Mouse (Mus musculus): Measurements from ENCODE around the gene Manbal. TPM values are rescaled to one million over a fixed set of nuclear protein-coding genes. Genes with fewer than 3 reads are reported as not detected.
A peak's percentile ranks its signal among the peaks of the same experiment; 100 is the strongest.

Gene Manbal
- total and polyA plus RNA-seq, 3 experiments = 28.4 to 65.7 TPM; not detected in 1

GRCm38 (mm10) chr2:157363031-157363430 lies 4.4 kb upstream of the Manbal start:
- Histone ChIP-seq H3K4me3 (ENCODE audit: control insufficient read depth in 1 of 2, insufficient read depth in 1 of 2, low read depth in 2 of 2, low read length in 2 of 2) (no peak overlapping the region), H3K9ac (ENCODE audit: control insufficient read depth, low read depth, low read length, poor library complexity, severe bottlenecking) (no peak overlapping the region), H3K27me3 (ENCODE audit: control insufficient read depth in 1 of 2, insufficient read depth in 2 of 2, low read length in 2 of 2) (no peaks in the 10 kb centered on the region; a peak in 1 of 4 replicates), H3K9me3 (replicated peaks; ENCODE audit: insufficient read depth, low read length) (no peaks in the 10 kb centered on the region), H3K36me3 (ENCODE audit: control insufficient read depth in 1 of 2, insufficient read depth in 2 of 2, low read length in 2 of 2) (peaks cover 0 to 12% of the 10 kb centered on the region in 2 experiments; a peak in 2 of 4 replicates), H3K4me1 (ENCODE audit: control insufficient read depth in 1 of 2, insufficient read depth in 2 of 2, low read length in 2 of 2) (peaks cover 4 to 18% of the 10 kb centered on the region in 2 experiments), H3K79me2 (ENCODE audit: control insufficient read depth, insufficient read depth, low read length, poor library complexity) (peaks cover 5% of the 10 kb centered on the region; the same call in 1 of the 2 replicates), H3K27ac (ENCODE audit: control insufficient read depth, low read depth, low read length) (peak overlapping the region; percentile 11; the same call in 1 of the 2 replicates)
- peak; percentile 73 for DNase-seq (ENCODE audit: low read depth, low spot score)
- TF ChIP-seq E2F4 (IDR thresholded peaks at IDR 0.05; ENCODE audit: borderline replicate concordance, low read depth, low read length) (no peak), ZMIZ1 (IDR thresholded peaks at IDR 0.05; ENCODE audit: low read depth, low read length) (no peak), SIN3A (IDR thresholded peaks at IDR 0.05; ENCODE audit: low read length) (0 out of 2 replicates have a peak, but pooled peaks have one; percentile 24), ETS1 (IDR thresholded peaks at IDR 0.05; ENCODE audit: low read depth, low read length) (peak; percentile 47; the same call in 1 of the 2 replicates), SMC3 (IDR thresholded peaks at IDR 0.05; ENCODE audit: low read depth, low read length) (no peak), TAL1 (IDR thresholded peaks at IDR 0.05; ENCODE audit: low read length) (peak; percentile 16; the same call in 1 of the 2 replicates), USF2 (IDR thresholded peaks at IDR 0.05; ENCODE audit: borderline replicate concordance in 1 of 2, insufficient read depth in 1 of 2, low read depth in 1 of 2, low read length in 2 of 2) (no peak), TBP (IDR thresholded peaks at IDR 0.05; ENCODE audit: low read depth, low read length) (no peak), JUND (IDR thresholded peaks at IDR 0.05; ENCODE audit: low read depth, low read length) (no peak), NELFE (IDR thresholded peaks at IDR 0.05; ENCODE audit: low read depth, low read length) (no peak), EP300 (IDR thresholded peaks at IDR 0.05; ENCODE audit: low read depth in 1 of 2, low read length in 2 of 2) (peak in 1 of 2 experiments; percentile 14; a peak in 1 of 4 replicates), MYB (IDR thresholded peaks at IDR 0.05; ENCODE audit: low read depth, low read length) (no peak), TCF12 (IDR thresholded peaks at IDR 0.05; ENCODE audit: low read depth, low read length) (0 out of 2 replicates have a peak, but pooled peaks have one; percentile 19), ZNF384 (IDR thresholded peaks at IDR 0.05; ENCODE audit: low read depth, low read length) (no peak)

GRCm38 (mm10) chr2:157366762-157367161 lies 632 bp upstream of the Manbal start:
- Histone ChIP-seq H3K27me3 (ENCODE audit: control insufficient read depth in 1 of 2, insufficient read depth in 2 of 2, low read length in 2 of 2) (no peaks in the 10 kb centered on the region), H3K4me1 (ENCODE audit: control insufficient read depth in 1 of 2, insufficient read depth in 2 of 2, low read length in 2 of 2) (peaks cover 4 to 21% of the 10 kb centered on the region in 2 experiments), H3K9me3 (replicated peaks; ENCODE audit: insufficient read depth, low read length) (no peaks in the 10 kb centered on the region), H3K9ac (ENCODE audit: control insufficient read depth, low read depth, low read length, poor library complexity, severe bottlenecking) (peak overlapping the region; percentile 83), H3K36me3 (ENCODE audit: control insufficient read depth in 1 of 2, insufficient read depth in 2 of 2, low read length in 2 of 2) (peaks cover 0 to 17% of the 10 kb centered on the region in 2 experiments; a peak in 2 of 4 replicates), H3K4me3 (ENCODE audit: control insufficient read depth in 1 of 2, insufficient read depth in 1 of 2, low read depth in 2 of 2, low read length in 2 of 2) (peak overlapping the region; percentile 79 to 80), H3K79me2 (ENCODE audit: control insufficient read depth, insufficient read depth, low read length, poor library complexity) (peaks cover 18% of the 10 kb centered on the region), H3K27ac (ENCODE audit: control insufficient read depth, low read depth, low read length) (peak overlapping the region; percentile 91)
- peak; percentile 83 for DNase-seq (ENCODE audit: low read depth, low spot score)
- peak; percentile 75 for TF ChIP-seq SIN3A (IDR thresholded peaks at IDR 0.05; ENCODE audit: low read length)
- TF ChIP-seq MXI1 (IDR thresholded peaks at IDR 0.05; ENCODE audit: low read depth, low read length) = peak; percentile 80
- TF ChIP-seq TAL1 (IDR thresholded peaks at IDR 0.05; ENCODE audit: low read length) = 0 out of 2 replicates have a peak, but pooled peaks have one; percentile 15
- no peak for TF ChIP-seq KAT2A (conservative IDR thresholded peaks at IDR 0.05; ENCODE audit: low read depth, low read length)
- TF ChIP-seq USF2 (IDR thresholded peaks at IDR 0.05; ENCODE audit: borderline replicate concordance in 1 of 2, insufficient read depth in 1 of 2, low read depth in 1 of 2, low read length in 2 of 2) = peak in 1 of 2 experiments; percentile 30; a peak in 1 of 4 replicates
- TF ChIP-seq JUND (IDR thresholded peaks at IDR 0.05; ENCODE audit: low read depth, low read length) = no peak
- no peak for TF ChIP-seq E2F4 (IDR thresholded peaks at IDR 0.05; ENCODE audit: borderline replicate concordance, low read depth, low read length)
- no peak; a peak in 1 of 4 replicates for TF ChIP-seq POLR2A (IDR thresholded peaks at IDR 0.05; ENCODE audit: control insufficient read depth in 1 of 2, insufficient read depth in 1 of 2, low read depth in 1 of 2, low read length in 2 of 2, poor library complexity in 1 of 2)
- no peak for TF ChIP-seq GABPA (IDR thresholded peaks at IDR 0.05; ENCODE audit: low read depth, low read length)
- 0 out of 2 replicates have a peak, but pooled peaks have one; percentile 8 for TF ChIP-seq ZC3H11A (IDR thresholded peaks at IDR 0.05; ENCODE audit: low read depth, low read length)
- TF ChIP-seq RCOR1 (IDR thresholded peaks at IDR 0.05; ENCODE audit: low read depth, low read length) = peak; percentile 94
- peak; percentile 87; the same call in 1 of the 2 replicates for TF ChIP-seq MYC (IDR thresholded peaks at IDR 0.05; ENCODE audit: low read depth, low read length)
- TF ChIP-seq TBP (IDR thresholded peaks at IDR 0.05; ENCODE audit: low read depth, low read length) = 0 out of 2 replicates have a peak, but pooled peaks have one; percentile 53
- no peak for TF ChIP-seq MEF2A (IDR thresholded peaks at IDR 0.05; ENCODE audit: extremely low read depth, insufficient replicate concordance, low read depth, low read length, poor library complexity, severe bottlenecking)
- no peak for TF ChIP-seq NRF1 (IDR thresholded peaks at IDR 0.05; ENCODE audit: insufficient read depth, low read depth, low read length, poor library complexity, severe bottlenecking)
- peak; percentile 85 for TF ChIP-seq ETS1 (IDR thresholded peaks at IDR 0.05; ENCODE audit: low read depth, low read length)
- TF ChIP-seq NELFE (IDR thresholded peaks at IDR 0.05; ENCODE audit: low read depth, low read length) = no peak
- no peak for TF ChIP-seq SMC3 (IDR thresholded peaks at IDR 0.05; ENCODE audit: low read depth, low read length)
- TF ChIP-seq ZMIZ1 (IDR thresholded peaks at IDR 0.05; ENCODE audit: low read depth, low read length) = no peak
- TF ChIP-seq ELF1 (IDR thresholded peaks at IDR 0.05; ENCODE audit: low read depth, low read length) = 0 out of 2 replicates have a peak, but pooled peaks have one; percentile 13
- TF ChIP-seq EP300 (IDR thresholded peaks at IDR 0.05; ENCODE audit: low read depth in 1 of 2, low read length in 2 of 2) = peak; percentile 92 to 95
- no peak for TF ChIP-seq POLR2AphosphoS5 (IDR thresholded peaks at IDR 0.05; ENCODE audit: borderline replicate concordance, low read depth, low read length)
- TF ChIP-seq RAD21 (IDR thresholded peaks at IDR 0.05; ENCODE audit: low read depth, low read length) = no peak
- TF ChIP-seq BHLHE40 (IDR thresholded peaks at IDR 0.05; ENCODE audit: borderline replicate concordance, low read depth, low read length) = peak; percentile 79

All from MEL (cell line).